Mouse (Mus musculus): ENCODE measurements around the gene Azin2. TPM values are rescaled to one million over a fixed set of nuclear protein-coding genes. Genes with fewer than 3 reads are reported as not detected.

Gene Azin2
- polyA plus RNA-seq, 1 experiment, result 14.3 TPM

DNA sequence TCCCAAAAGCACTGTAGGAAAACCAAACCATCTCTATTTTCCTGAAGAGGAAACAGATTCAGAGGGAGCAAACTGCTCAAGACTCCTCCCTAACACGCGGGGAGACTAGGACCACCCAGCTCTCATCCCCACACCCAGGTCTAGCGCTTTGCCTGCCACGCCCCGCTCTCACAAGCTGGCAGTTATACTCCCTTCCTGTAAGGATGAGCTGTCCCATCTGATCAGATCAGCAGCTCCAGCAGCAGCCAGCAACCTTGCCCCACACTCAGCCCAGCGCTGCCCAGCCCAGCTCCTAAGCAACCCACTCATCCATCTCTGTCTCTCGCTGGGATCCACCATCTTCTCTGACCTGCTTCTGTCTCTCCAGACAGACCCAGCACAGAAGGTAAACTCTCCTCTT, 29.5 kb downstream of the Azin2 start:
- DNase-seq (ENCODE audit: low read depth), result no peak
- no peak for TF ChIP-seq CTCF (IDR thresholded peaks at IDR 0.05; ENCODE audit: borderline replicate concordance, extremely low read depth, insufficient read depth, insufficient read length)
- no peak for TF ChIP-seq POLR2A (IDR thresholded peaks at IDR 0.05; ENCODE audit: borderline replicate concordance, extremely low read depth, insufficient read depth, insufficient read length, poor library complexity, severe bottlenecking)

DNA sequence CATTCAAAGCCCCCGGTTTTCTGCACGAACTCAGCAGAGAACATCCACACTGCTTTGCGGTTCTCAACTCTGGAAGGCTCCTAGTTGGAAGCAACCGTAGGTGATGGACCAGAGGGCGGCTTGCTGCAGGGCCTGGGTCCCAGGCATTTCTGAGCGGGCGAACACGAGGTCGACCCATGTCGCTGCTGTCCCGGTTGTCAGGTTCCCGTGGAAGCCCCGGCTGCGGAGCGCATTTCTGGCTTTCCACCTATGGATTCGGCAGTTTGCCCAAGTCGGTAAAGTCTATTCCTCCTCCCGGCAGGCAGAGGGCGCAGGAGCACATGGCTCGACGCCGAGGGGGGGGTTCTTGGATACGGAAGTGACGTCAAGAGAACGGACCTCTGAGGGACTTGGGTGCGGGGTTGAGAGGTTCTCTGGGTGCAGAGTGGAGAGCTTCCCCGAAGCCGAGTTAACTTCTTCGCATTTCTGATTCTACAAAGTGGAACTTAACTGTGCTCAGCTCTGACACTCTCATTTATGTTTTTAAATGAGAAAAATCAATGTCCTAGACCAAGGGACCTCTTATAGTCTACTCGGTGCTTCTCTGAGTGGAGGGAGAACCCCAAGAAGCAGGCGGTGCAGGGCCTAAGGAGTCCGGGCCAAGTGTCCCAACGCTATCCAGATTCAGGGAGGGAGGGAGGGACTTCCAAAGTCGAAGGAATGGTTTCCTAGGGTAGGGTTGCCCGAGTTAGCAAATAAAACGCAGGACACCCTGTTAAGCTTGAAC, 37.2 kb downstream of the Azin2 start:
- TF ChIP-seq POLR2A (IDR thresholded peaks at IDR 0.05; ENCODE audit: borderline replicate concordance, extremely low read depth, insufficient read depth, insufficient read length, poor library complexity, severe bottlenecking) (peak; percentile 69; the same call in 1 of the 2 replicates), CTCF (IDR thresholded peaks at IDR 0.05; ENCODE audit: borderline replicate concordance, extremely low read depth, insufficient read depth, insufficient read length) (peak; percentile 95)
- DNase-seq (ENCODE audit: low read depth), result peak; percentile 97

DNA sequence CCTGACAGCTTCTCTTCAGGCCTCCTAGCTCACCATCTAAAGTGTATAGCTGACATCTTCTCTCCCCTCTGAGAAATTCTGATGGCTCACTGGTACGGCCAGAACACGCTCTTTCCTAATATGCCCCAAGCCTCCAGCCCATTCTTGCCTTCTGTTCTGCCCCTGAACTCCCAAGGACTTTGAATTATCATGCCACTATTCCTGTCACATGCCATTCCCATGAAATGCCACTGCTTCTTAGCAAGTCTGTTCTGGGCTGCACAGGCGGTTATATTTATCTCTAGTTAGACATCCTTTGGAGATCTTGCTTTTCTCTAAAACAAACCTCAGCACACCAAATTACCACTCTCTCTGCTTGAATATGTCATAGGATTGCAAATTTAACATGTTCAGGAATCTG, 38.6 kb downstream of the Azin2 start:
- no peak for DNase-seq (ENCODE audit: low read depth)
- no peak for TF ChIP-seq CTCF (IDR thresholded peaks at IDR 0.05; ENCODE audit: borderline replicate concordance, extremely low read depth, insufficient read depth, insufficient read length)
- TF ChIP-seq POLR2A (IDR thresholded peaks at IDR 0.05; ENCODE audit: borderline replicate concordance, extremely low read depth, insufficient read depth, insufficient read length, poor library complexity, severe bottlenecking), result no peak

DNA sequence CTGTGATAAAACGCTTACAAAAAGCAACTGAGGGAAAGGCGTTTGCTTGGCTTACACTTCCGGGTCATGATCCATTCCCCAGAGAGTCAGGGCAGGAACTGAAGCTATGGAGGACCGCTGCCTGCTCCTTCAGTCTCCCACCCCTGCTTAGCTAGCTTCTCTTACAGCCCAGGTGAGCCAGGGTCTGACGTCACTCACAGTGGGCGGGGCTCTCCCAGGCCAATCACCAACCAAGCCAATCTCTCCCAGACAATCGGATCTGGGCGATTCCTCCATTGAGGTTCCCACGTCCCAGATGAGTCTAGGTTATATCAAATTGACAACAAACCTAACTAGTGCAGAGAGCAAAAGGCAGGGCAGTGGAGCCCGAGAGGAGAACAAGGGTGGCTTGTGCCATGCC, 43.1 kb downstream of the Azin2 start:
- TF ChIP-seq CTCF (IDR thresholded peaks at IDR 0.05; ENCODE audit: borderline replicate concordance, extremely low read depth, insufficient read depth, insufficient read length) (no peak), POLR2A (IDR thresholded peaks at IDR 0.05; ENCODE audit: borderline replicate concordance, extremely low read depth, insufficient read depth, insufficient read length, poor library complexity, severe bottlenecking) (no peak)
- no peak for DNase-seq (ENCODE audit: low read depth)

DNA sequence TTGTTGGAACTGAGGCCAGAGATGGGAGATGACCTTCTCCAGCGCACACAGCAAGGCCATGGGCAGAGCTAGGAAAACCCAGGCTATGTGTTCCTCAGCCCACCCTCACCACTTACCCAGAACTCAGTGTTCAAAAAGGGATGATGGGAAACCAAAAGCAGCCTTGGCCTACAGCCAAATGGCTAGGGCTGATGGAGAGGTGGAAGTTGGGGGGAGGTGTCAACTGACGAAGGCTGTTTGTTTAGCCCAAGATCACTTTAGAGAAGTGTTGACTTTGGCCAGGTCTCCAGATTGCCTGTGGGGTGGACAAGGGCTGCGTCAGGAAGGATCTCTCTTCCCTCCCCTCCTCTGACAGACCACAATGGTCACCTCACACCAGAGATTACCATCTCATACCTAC, 44.1 kb downstream of the Azin2 start:
- DNase-seq (ENCODE audit: low read depth), result peak; percentile 65
- TF ChIP-seq POLR2A (IDR thresholded peaks at IDR 0.05; ENCODE audit: borderline replicate concordance, extremely low read depth, insufficient read depth, insufficient read length, poor library complexity, severe bottlenecking), result no peak
- no peak for TF ChIP-seq CTCF (IDR thresholded peaks at IDR 0.05; ENCODE audit: borderline replicate concordance, extremely low read depth, insufficient read depth, insufficient read length)

DNA sequence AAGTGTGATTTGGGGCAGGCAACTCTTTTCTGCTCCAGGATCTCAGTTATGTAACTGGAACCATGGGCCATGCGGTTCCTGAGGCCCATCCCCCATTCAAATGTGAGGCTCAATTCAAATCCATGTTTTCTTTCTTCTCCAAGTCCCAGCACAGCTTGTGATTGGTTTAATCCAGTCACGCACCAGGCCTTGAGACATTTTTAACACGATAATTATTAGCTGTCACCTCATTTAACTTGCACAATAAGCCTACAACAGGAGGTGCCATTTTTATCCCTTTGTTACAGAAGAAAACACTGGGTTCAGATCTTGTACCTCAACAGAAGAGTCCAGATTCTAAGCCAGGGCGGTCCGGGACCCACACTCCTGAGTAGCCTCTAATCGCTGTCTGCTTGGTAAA, 44.5 kb downstream of the Azin2 start:
- no peak for TF ChIP-seq CTCF (IDR thresholded peaks at IDR 0.05; ENCODE audit: borderline replicate concordance, extremely low read depth, insufficient read depth, insufficient read length)

DNA sequence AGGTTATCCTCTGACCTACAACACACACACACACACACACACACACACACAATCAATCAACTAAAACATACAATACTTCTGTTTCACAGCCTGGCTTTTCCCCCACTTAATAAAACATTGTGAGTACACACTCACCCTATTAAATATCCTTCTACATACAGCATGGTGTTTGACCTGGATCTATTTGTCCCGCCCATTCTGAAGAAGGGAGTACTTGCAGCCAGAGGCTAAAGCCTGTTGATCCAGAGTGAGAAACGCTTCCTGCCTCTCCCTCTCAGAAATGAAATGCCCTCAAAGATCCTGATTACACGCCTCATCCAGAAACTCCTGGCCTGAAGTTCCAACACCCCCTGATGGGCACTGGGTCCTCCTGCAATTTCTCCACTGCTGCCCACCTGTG, 45.1 kb downstream of the Azin2 start:
- DNase-seq (ENCODE audit: low read depth), result no peak
- TF ChIP-seq CTCF (IDR thresholded peaks at IDR 0.05; ENCODE audit: borderline replicate concordance, extremely low read depth, insufficient read depth, insufficient read length) (no peak), POLR2A (IDR thresholded peaks at IDR 0.05; ENCODE audit: borderline replicate concordance, extremely low read depth, insufficient read depth, insufficient read length, poor library complexity, severe bottlenecking) (no peak)

More for the DNA sequence above, 44.5 kb downstream of the Azin2 start:
- peak; percentile 74 for DNase-seq (ENCODE audit: low read depth)

DNA sequence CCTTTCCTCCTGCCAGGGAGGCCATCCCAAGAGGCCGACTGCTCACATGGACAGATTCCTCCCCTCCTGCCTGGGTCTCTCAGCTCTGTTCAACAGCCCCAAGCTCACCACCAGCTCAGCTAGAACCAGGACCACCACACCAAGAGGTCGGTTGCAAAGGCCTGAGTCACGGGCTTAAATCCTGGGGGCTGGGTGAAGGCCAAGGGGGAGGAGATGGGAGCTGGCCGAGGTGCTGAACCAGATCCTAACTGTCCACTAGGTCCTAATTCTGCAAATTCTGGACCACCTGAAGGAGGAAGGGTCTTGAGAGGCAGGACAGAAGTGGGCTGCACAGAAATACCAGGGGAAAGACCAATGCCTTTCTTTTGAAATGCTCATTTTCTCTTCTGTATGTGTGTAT, 48.4 kb downstream of the Azin2 start:
- TF ChIP-seq CTCF (IDR thresholded peaks at IDR 0.05; ENCODE audit: borderline replicate concordance, extremely low read depth, insufficient read depth, insufficient read length) (no peak), POLR2A (IDR thresholded peaks at IDR 0.05; ENCODE audit: borderline replicate concordance, extremely low read depth, insufficient read depth, insufficient read length, poor library complexity, severe bottlenecking) (no peak)
- no peak for DNase-seq (ENCODE audit: low read depth)

DNA sequence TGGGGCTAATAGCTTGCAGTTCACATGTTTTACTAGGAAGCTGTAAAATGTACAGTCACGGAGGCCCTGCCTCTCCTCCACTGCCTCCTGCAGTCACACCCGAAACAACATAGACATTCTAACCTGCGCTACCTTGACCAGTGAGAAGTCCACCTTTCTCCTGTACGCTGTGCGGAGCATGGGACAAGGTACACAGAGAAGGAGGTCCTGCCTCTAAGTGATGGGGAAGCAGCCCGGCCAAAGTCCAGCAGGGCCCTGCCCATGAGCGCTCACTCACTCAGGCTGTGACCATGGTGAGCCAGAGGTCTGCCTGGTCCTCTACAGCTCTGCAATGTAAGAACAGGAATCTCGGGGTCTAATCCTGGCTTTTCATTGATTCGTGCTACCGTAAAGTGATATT, 50.2 kb downstream of the Azin2 start:
- TF ChIP-seq POLR2A (IDR thresholded peaks at IDR 0.05; ENCODE audit: borderline replicate concordance, extremely low read depth, insufficient read depth, insufficient read length, poor library complexity, severe bottlenecking) (no peak), CTCF (IDR thresholded peaks at IDR 0.05; ENCODE audit: borderline replicate concordance, extremely low read depth, insufficient read depth, insufficient read length) (no peak)

DNA sequence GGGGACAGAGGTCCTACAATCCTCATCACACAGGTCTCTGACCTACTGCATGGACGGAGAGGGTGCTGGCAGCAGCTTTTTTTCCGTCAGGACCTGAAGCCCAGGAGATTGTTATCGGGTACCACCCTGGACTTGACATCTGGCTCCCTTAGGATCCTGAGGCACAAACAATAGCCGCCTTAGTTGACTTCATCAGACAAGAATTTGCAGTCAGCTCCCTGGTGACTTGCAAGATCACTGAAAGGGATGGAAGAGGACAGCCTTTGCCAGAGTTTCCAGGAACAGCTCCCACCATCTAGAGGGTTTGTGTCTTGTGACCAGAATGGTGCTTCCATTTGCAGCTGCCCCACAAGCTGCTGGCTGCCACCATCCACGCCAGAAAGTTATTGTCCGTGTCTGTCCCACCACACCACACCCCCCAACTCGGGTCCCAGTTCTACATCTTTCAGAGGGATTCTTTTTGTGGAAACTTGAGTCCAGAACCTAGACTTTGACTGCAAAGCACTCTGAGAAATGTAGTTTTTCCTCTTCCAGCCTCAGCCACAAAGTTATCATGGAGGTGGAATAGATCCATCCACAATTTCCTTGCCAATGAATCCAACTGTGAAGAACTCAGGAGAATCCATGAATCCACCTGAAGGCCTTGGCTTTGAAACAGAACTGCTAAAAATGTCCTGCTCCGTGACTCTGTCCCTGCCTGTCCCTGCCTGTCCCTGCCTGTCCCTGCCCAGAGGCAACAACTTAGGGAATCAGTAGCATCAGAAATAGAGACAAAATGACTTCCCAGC, 51.8 kb downstream of the Azin2 start:
- TF ChIP-seq POLR2A (IDR thresholded peaks at IDR 0.05; ENCODE audit: borderline replicate concordance, extremely low read depth, insufficient read depth, insufficient read length, poor library complexity, severe bottlenecking), result no peak
- TF ChIP-seq CTCF (IDR thresholded peaks at IDR 0.05; ENCODE audit: borderline replicate concordance, extremely low read depth, insufficient read depth, insufficient read length), result no peak
- DNase-seq (ENCODE audit: low read depth), result no peak

More for the DNA sequence above, 50.2 kb downstream of the Azin2 start:
- no peak for DNase-seq (ENCODE audit: low read depth)

DNA sequence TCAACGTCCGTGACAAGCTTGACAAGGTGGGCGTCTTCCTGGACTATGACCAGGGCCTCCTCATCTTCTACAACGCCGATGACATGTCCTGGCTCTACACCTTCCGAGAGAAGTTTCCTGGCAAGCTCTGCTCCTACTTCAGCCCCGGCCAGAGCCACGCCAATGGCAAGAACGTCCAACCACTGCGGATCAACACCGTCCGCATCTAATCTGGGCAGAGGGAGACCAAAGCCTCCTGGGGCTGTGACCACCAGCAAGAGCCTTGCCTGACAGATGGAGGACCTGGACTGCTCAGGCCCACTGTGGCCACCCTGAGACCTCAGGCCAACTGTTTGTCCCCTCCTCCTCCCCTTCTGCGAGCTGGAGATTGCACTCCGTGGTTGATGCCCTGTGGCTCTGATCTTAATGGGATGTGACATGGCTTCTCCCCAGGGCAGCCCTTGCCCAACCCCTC, 52.8 kb downstream of the Azin2 start:
- TF ChIP-seq CTCF (IDR thresholded peaks at IDR 0.05; ENCODE audit: borderline replicate concordance, extremely low read depth, insufficient read depth, insufficient read length), result no peak
- TF ChIP-seq POLR2A (IDR thresholded peaks at IDR 0.05; ENCODE audit: borderline replicate concordance, extremely low read depth, insufficient read depth, insufficient read length, poor library complexity, severe bottlenecking), result no peak
- DNase-seq (ENCODE audit: low read depth), result no peak
